Mouse (Mus musculus) monocyte, adult 5-6 weeks (primary cell): ENCODE measurements around the gene Dapl1. TPM values are rescaled to one million over a fixed set of nuclear protein-coding genes. Genes with fewer than 3 reads are reported as not detected.

Source experiments
- ATAC-seq: fragments of 153-309, 156-312 bp; replicated peaks from 2 replicates; pipeline ENCODE4 v1.8.0; 2017; ENCODE audit warnings: mild to moderate bottlenecking; ENCODE audit not compliant: low TSS enrichment, insufficient number of reproducible peaks, severe bottlenecking, poor library complexity, low FRiP score
- total RNA-seq: library from RNA; stranded (forward); fragments of 200-1000, 200-491, 200-594 nt; gene quantifications from 3 replicates; pipeline ENCODE4 v1.2.3, GENCODE M21; 2017

Dapl1 gene
- total RNA-seq, 1 experiment from 2014 or later = not detected

- ATAC-seq = no peak
Measured at GRCm38 (mm10) chr2:59530811-59531210, 46.4 kb downstream of the Dapl1 start.

GRCm38 (mm10) chr2:59532999-59533398, 48.5 kb downstream of the Dapl1 start:
- ATAC-seq = no peak

GRCm38 (mm10) chr2:59533504-59533903, 49.1 kb downstream of the Dapl1 start:
- ATAC-seq = no peak

GRCm38 (mm10) chr2:59533971-59534748, 49.7 kb downstream of the Dapl1 start:
- no peak for ATAC-seq

GRCm38 (mm10) chr2:59536958-59537357, 52.5 kb downstream of the Dapl1 start:
- no peak for ATAC-seq

- ATAC-seq = no peak
Measured at GRCm38 (mm10) chr2:59538031-59538430, 53.6 kb downstream of the Dapl1 start.

GRCm38 (mm10) chr2:59539796-59540195, 55.3 kb downstream of the Dapl1 start:
- no peak for ATAC-seq

- peak; percentile 73 for ATAC-seq
Measured at GRCm38 (mm10) chr2:59541121-59541887, 56.9 kb downstream of the Dapl1 start.

GRCm38 (mm10) chr2:59543543-59544065, 59.2 kb downstream of the Dapl1 start:
- no peak for ATAC-seq

GRCm38 (mm10) chr2:59544237-59544909, 59.9 kb downstream of the Dapl1 start:
- ATAC-seq = no peak

GRCm38 (mm10) chr2:59545001-59545400, 60.5 kb downstream of the Dapl1 start:
- ATAC-seq = no peak

- no peak for ATAC-seq
Measured at GRCm38 (mm10) chr2:59547369-59548099, 63.1 kb downstream of the Dapl1 start.

- no peak for ATAC-seq
Measured at GRCm38 (mm10) chr2:59552784-59553183, 68.3 kb downstream of the Dapl1 start.

GRCm38 (mm10) chr2:59554373-59554940, 70.0 kb downstream of the Dapl1 start:
- ATAC-seq = no peak

Other genes starting within 250 kb of the Dapl1 start
- gene Tanc1, start 127.4 kb downstream of the Dapl1 start, total RNA-seq = 4.3 to 14.2 TPM (median 6.8 TPM) in 3 replicates